Mouse (Mus musculus) Patski (cell line): ENCODE measurements around the gene Krt2. TPM values are rescaled to one million over a fixed set of nuclear protein-coding genes. Genes with fewer than 3 reads are reported as not detected.

Source experiments
- ATAC-seq: fragments of 100-300 bp; one replicate; pipeline ENCODE4 v1.8.0; 2021
- CTCF ChIA-PET: fragments of 350-600 bp; sonication (Branson Sonifier 250); formaldehyde crosslinking; loops from one replicate; lab custom pipeline; 2022; ENCODE audit warnings: inconsistent platforms; lab: Charles Lee
- POLR2A ChIA-PET: fragments of 350-600 bp; sonication (Branson Sonifier 250); formaldehyde crosslinking; loops from one replicate; lab custom pipeline; 2022; ENCODE audit warnings: antibody characterized with exemption, inconsistent platforms; lab: Charles Lee
- DNase-seq: peaks from one replicate; pipeline ENCODE4 v3.0.0-alpha.2; 2011; ENCODE audit warnings: low read depth, low spot score
- H3K27me3 ChIP-seq: fragments of 371-371 bp; one replicate; pipeline ENCODE4 v1.5.1; 2021
- CTCF ChIP-seq: fragments of 100-300 bp; IDR thresholded peaks from one replicate; pipeline ENCODE4 v1.5.1; 2021
- in situ Hi-C: fragments of 300-500 bp; cut with MboI; formaldehyde crosslinking; loops from 3 replicates; pipeline ENCODE4 v1.11.1; 2018; ENCODE audit warnings: low pct_unique_long_range_greater_than_20kb, mixed read lengths
- polyA plus RNA-seq: library from polyadenylated mRNA; unstranded; gene quantifications from one replicate; pipeline ENCODE4 v1.2.3, GENCODE M21; 2021

The Krt2 gene
- not detected for polyA plus RNA-seq

DNA sequence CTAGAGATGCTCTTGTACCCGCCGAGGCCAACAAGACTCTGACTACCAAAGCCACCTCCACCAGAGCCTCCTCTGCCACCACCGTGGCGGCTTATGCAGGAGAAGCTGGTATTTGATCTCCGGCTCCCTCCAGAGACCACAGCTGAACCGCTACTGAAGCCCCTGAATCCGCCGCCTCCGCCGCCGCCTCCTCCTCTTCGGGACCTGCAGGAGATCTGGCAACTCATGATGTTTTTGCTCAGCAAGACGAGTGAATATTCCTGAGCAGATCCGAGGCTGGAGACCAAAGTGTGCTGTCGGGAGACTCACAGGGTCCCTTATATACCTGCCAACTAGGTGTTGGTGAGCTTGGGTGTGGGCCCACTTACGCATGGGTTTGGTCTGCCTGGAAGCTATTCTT lies at the start of gene Krt2:
Gene Krt2 (minus strand): TSS at position 295 of the 400 bp plus-strand sequence.
- DNase-seq (no peak), ATAC-seq (no peak)
- in situ Hi-C loops, result no loop called here
- CTCF ChIA-PET, result no interaction called here
- POLR2A ChIA-PET, result interaction anchor here (0.6 kb wide), 1 partner anchor 563 kb away, joined by 4 read pairs; no protein-coding TSS in a partner anchor
- H3K27me3 ChIP-seq, result peaks cover 36% of the 10 kb centered on the region
- TF ChIP-seq CTCF, result no peak

DNA sequence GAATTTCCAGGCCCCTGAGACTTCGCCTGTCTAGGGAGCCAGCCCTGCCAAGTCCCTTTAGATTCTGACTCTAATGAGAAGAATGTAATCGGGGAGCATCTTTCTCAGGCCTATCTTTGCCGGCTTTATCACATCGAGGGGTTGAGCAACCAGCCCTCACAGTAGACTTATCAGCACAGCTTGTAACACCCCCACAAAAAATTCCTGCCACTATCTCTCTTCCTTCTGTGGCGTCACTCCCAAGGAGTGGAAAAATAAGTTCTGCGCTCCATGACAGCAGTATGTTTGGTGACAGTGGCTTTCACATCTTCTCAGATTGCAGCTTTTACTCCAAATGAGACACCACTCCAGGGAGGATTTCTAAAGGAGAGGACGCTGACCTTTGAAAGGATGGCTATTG lies 48.8 kb upstream of the Krt2 start:
- CTCF ChIA-PET, result no interaction called here
- POLR2A ChIA-PET, result no interaction called here
- DNase-seq, result no peak
- TF ChIP-seq CTCF, result no peak
- peaks cover 42% of the 10 kb centered on the region for H3K27me3 ChIP-seq
- in situ Hi-C loops, result loop anchor here (25.0 kb wide), 1 partner anchor 96 kb away; the partner anchor contains the start of gene Krt78
- no peak for ATAC-seq

DNA sequence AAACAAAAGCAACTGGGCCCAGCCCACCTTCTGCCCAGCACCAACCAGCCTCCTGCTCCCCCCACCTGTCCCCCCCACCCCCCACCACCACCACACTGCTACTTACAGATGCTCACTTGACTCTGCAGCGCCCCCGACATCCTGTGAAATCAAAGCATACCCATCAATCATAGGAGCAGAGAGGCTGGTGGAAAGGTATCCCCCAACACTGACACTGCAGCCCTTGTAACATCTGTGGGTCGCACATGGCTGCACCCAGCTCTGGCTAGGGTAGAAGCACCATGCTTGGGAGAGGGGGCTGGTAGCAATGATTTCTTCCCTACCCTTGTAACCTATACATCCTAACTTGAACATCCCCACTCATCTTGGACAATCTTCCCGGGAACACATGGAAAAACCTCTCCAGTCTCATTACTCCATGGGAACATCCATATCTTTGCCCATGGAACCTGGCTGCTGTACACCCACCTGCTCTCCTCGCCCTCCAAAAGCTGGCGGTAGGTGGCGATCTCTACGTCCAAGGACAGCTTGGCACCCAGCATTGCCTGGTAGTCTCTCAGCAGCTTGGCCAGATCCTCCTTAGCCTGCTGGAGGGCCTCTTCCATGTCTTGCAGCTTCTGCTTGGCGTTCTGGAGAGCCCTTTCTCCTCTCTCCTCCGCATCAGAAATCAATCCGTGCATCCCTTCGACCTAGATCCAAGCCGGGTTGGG lies 42.6 kb upstream of the Krt2 start:
- ChIA-PET CTCF (no interaction called here), POLR2A (no interaction called here)
- ATAC-seq (no peak), DNase-seq (no peak)
- in situ Hi-C loops, result loop anchor here (25.0 kb wide), 1 partner anchor 102 kb away; the partner anchor contains the start of gene Krt78
- TF ChIP-seq CTCF, result no peak
- H3K27me3 ChIP-seq, result peaks cover 37% of the 10 kb centered on the region

GRCm38 (mm10) chr15:101859735-101860170 lies 41.8 kb upstream of the Krt2 start:
- ATAC-seq (no peak), DNase-seq (no peak)
- in situ Hi-C loops, result loop anchor here (25.0 kb wide), 1 partner anchor 103 kb away; the partner anchor contains the start of gene Krt78
- TF ChIP-seq CTCF, result no peak
- ChIA-PET POLR2A (no interaction called here), CTCF (no interaction called here)
- H3K27me3 ChIP-seq, result peaks cover 30% of the 10 kb centered on the region

GRCm38 (mm10) chr15:101858673-101859425 lies 40.9 kb upstream of the Krt2 start:
- no peak for TF ChIP-seq CTCF
- in situ Hi-C loops, result loop anchor here (25.0 kb wide), 1 partner anchor 103 kb away; the partner anchor contains the start of gene Krt78
- ATAC-seq, result no peak
- ChIA-PET CTCF (no interaction called here), POLR2A (no interaction called here)
- no peak for DNase-seq
- peaks cover 25% of the 10 kb centered on the region for H3K27me3 ChIP-seq

DNA sequence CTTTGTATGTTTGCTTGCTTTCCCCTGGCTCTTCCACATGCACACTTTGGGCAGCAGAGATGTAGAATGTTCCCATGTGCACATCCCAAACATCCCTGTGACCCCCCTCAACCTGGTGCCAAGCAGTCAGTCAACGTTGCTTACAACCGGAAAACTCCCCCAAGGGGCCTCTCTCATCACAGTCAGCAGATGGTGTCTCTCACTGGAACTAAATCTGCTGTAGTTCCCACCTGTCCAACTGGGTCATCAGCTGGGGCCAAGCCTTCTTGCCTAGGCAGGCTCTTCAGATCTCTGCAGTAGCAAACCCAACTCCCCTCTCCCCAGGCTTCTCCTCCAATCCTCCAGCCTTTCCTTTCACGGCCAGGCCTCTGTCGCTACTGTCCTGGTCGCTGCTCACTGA lies 38.7 kb upstream of the Krt2 start:
- TF ChIP-seq CTCF, result no peak
- peaks cover 28% of the 10 kb centered on the region for H3K27me3 ChIP-seq
- no peak for DNase-seq
- ChIA-PET CTCF (no interaction called here), POLR2A (no interaction called here)
- in situ Hi-C loops, result loop anchor here (25.0 kb wide), 1 partner anchor 106 kb away; the partner anchor contains the start of gene Krt78
- no peak for ATAC-seq

DNA sequence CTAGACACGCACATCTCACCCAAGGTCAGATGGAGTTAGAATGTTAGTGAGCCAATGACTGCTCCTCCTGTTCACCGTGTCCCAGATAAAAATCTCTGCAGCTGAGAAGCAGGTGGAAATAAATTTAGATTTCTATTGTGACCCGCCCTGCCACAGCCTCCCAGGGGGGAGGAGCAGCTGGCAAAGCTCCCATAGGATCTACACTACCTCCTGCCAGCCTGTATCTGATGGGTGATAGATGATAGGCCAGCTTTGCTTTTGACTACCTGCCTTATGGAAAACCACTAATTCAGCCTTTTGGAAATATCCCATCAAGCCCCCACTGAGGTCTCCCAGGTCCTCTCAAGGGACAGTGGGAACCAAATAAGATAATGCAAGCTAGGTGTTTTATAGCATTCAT lies 37.8 kb upstream of the Krt2 start:
- CTCF ChIA-PET, result no interaction called here
- no peak for ATAC-seq
- H3K27me3 ChIP-seq, result peaks cover 22% of the 10 kb centered on the region
- in situ Hi-C loops, result loop anchor here (25.0 kb wide), 1 partner anchor 107 kb away; the partner anchor contains the start of gene Krt78
- no peak for DNase-seq
- no peak for TF ChIP-seq CTCF
- POLR2A ChIA-PET, result no interaction called here

DNA sequence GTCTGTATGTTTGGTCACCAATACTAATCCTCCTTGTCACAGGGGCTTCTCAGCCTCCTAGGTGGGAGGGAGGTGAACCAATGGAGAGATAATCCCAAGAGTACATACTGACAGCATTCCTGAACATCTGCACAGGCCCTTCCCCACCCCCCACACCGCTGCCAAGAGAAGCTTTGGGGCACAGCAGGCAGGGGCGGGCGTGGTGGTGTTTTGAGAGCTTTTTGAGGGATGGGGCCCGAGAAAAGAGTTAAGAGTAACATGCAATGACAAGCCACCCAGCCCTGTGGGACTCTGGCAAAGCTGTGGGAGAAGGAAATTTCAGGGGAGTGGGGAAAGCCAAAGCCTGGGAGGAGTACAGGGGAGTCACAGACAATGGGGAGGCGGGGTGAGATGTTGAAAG lies 36.3 kb upstream of the Krt2 start:
- in situ Hi-C loops, result loop anchor here (25.0 kb wide), 1 partner anchor 108 kb away; the partner anchor contains the start of gene Krt78
- ChIA-PET CTCF (no interaction called here), POLR2A (no interaction called here)
- TF ChIP-seq CTCF, result no peak
- H3K27me3 ChIP-seq, result peaks cover 19% of the 10 kb centered on the region
- ATAC-seq, result no peak
- no peak for DNase-seq

DNA sequence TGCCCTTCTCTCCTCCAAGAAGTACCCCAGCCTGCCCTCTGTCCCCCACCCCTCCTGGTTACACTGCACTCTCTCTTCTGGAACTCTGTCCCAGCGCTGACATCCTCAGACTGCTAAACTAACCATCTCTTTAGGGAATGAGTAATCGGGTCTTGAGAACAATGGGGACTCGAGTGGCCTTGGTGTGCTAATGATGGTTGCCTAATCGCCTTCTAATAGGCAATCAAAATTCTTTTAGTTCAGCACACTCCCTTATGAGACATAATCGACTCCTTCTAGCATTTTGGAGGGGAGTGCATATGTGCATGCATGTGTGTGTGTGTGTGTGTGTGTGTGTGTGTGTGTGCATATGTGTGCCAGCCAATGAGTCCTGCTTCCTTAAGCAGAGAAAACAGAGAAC lies 34.6 kb upstream of the Krt2 start:
- H3K27me3 ChIP-seq, result peaks cover 12% of the 10 kb centered on the region
- CTCF ChIA-PET, result no interaction called here
- ATAC-seq, result no peak
- no peak for DNase-seq
- TF ChIP-seq CTCF, result no peak
- in situ Hi-C loops, result loop anchor here (25.0 kb wide), 1 partner anchor 110 kb away; the partner anchor contains the start of gene Krt78
- POLR2A ChIA-PET, result no interaction called here

DNA sequence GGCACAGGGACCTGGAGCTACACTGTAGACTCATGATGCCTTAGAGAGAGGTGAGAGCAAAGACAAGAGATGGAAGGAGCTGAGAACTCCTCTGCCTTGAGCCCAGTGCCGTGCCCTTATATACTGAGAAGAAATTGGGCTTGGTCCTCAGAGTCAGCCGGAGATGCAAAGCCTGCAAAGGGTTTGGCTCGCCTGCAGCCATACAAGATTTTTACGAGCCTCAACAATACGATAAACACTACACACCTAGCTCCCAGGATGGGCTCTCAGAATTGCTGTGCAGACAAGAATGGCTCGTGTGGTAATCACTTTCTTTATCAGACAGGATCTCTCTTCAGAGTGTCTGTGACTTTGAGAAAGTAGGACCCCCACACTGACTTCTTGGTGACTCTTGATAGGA lies 32.7 kb upstream of the Krt2 start, which contains the start of gene Krt1:
Gene Krt1 (minus strand): TSS at position 101 of the 400 bp plus-strand sequence.
- DNase-seq, result no peak
- no peak for TF ChIP-seq CTCF
- CTCF ChIA-PET, result interaction anchor here (1.3 kb wide), 1 partner anchor 120 kb away, joined by 6 read pairs; no protein-coding TSS in a partner anchor
- ATAC-seq, result no peak
- POLR2A ChIA-PET, result no interaction called here
- in situ Hi-C loops, result loop anchor here (25.0 kb wide), 1 partner anchor 112 kb away; the partner anchor contains the start of gene Krt78
- peaks cover 22% of the 10 kb centered on the region for H3K27me3 ChIP-seq
